Mouse (Mus musculus): Measurements from ENCODE around the gene Cd8a. TPM values are rescaled to one million over a fixed set of nuclear protein-coding genes. Genes with fewer than 3 reads are reported as not detected.

Cd8a gene
- polyA plus RNA-seq, 1 experiment: not detected

DNA sequence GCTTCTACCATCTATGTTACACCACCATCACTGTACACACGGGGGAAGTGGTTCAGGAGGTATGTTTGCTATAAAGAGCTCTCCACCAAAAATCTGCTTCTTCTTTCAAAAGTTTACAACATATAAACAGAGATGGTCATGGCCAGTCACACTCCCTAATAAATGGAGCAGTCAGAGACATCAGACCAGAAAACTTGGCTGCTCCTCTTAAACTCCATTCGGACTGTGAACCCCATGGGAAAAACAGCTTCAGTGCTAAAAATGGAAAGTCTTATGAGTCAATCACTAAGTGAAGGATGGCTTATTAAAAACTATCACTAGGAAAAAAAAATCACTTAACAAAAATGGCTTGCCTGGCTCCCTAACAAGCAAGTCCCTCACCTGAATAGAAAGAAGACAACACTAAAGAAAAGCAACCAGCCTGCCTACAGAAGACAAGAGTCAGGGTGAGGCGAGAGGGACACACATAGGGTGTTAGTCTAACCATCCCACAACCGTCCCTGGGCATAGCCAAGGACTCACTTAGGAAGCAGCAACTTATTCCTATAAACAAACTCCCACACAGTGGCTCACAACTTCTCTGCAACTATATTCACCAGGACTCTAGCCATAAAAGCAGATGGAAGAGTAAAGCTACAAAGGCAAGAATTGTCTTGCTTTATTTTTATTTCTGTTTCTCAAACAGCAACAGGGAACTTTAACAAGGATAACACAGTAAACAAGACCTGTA is 54.9 kb downstream of the Cd8a start:
- H3K4me1 ChIP-seq: peaks cover 28% of the 10 kb centered on the region
- TF ChIP-seq FLI1 (IDR thresholded peaks at IDR 0.05; ENCODE audit: low read length) (no peak), GATA1 (IDR thresholded peaks at IDR 0.05; ENCODE audit: borderline replicate concordance, low read length) (no peak)
- H3K9me3 ChIP-seq: no peaks in the 10 kb centered on the region
- no peaks in the 10 kb centered on the region for H3K27me3 ChIP-seq (replicated peaks)
- H3K4me3 ChIP-seq (replicated peaks): no peak overlapping the region
- peaks cover 42% of the 10 kb centered on the region for H3K36me3 ChIP-seq (replicated peaks; ENCODE audit: low read length)

Other genes with a start within 250 kb of the Cd8a start
- 1.6 TPM in 1 of 2 replicates, not detected in the other for gene Thnsl2, start 229.0 kb upstream of the Cd8a start, polyA plus RNA-seq (2012; ENCODE audit: insufficient read depth, low replicate concordance)
- not detected in 2 replicates for gene Fabp1, start 173.6 kb upstream of the Cd8a start, polyA plus RNA-seq (2012; ENCODE audit: insufficient read depth, low replicate concordance)
- 19.3 and 76.1 TPM in 2 replicates for gene Krcc1, start 101.8 kb upstream of the Cd8a start, polyA plus RNA-seq (2012; ENCODE audit: insufficient read depth, low replicate concordance)
- 0.19 TPM in 1 of 2 replicates, not detected in the other for gene Smyd1, start 51.2 kb upstream of the Cd8a start, polyA plus RNA-seq (2012; ENCODE audit: insufficient read depth, low replicate concordance)
- not detected in 2 replicates for gene Cd8b1, start 50.6 kb upstream of the Cd8a start, polyA plus RNA-seq (2012; ENCODE audit: insufficient read depth, low replicate concordance)
- 1.7 and 2.0 TPM in 2 replicates for gene Rmnd5a, start 67.2 kb downstream of the Cd8a start, polyA plus RNA-seq (2012; ENCODE audit: insufficient read depth, low replicate concordance)
- 7.3 and 27.6 TPM in 2 replicates for gene Rnf103, start 120.5 kb downstream of the Cd8a start, polyA plus RNA-seq (2012; ENCODE audit: insufficient read depth, low replicate concordance)
- 7.6 and 33.8 TPM in 2 replicates for gene Chmp3, start 170.4 kb downstream of the Cd8a start, polyA plus RNA-seq (2012; ENCODE audit: insufficient read depth, low replicate concordance)

Measured in megakaryocyte, embryonic 14.5 days (primary cell).